Mouse (Mus musculus): ENCODE results near the gene Sugp2. TPM values are rescaled to one million over a fixed set of nuclear protein-coding genes. Genes with fewer than 3 reads are reported as not detected.
A peak's percentile ranks its signal among the peaks of the same experiment; 100 is the strongest.

Sugp2 gene
- 33.8 and 36.0 TPM in 2 replicates for polyA plus RNA-seq (2016; fragmentation: Nextera tagmentation; extraction: Ambion mirVana)

- Histone ChIP-seq H3K4me3 (peak within 1 kb of the TSS; percentile 82), H3K36me3 (peaks cover 51% of the 10 kb centered on the region), H3K27me3 (replicated peaks) (no peaks in the 10 kb centered on the region), H3K4me2 (peak within 1 kb of the TSS; percentile 91), H3K4me1 (replicated peaks) (peaks cover 28% of the 10 kb centered on the region), H3K9me3 (replicated peaks) (no peaks in the 10 kb centered on the region), H3K9ac (peak within 1 kb of the TSS; percentile 85), H3K27ac (ENCODE audit: poor library complexity, severe bottlenecking) (peak within 1 kb of the TSS; percentile 86)
- peak; percentile 96 for ATAC-seq (ENCODE audit: insufficient number of reproducible peaks, low FRiP score)
- under 1% methylated on average over 67 of the region's 67 CpGs for WGBS
These were observed at the start of gene Sugp2, which contains the start of gene Armc6 for GRCm38 (mm10) chr8:70234080-70234780. Gene Sugp2, plus strand, starts transcription at chr8:70234226. Gene Armc6, minus strand, starts transcription at chr8:70234466.

- Histone ChIP-seq H3K4me3 (no peak overlapping the region), H3K27ac (ENCODE audit: poor library complexity, severe bottlenecking) (no peak overlapping the region), H3K4me2 (no peak overlapping the region), H3K9me3 (replicated peaks) (no peaks in the 10 kb centered on the region), H3K36me3 (0 out of 2 replicates have a peak, but pooled peaks cover 25% of the 10 kb centered on the region), H3K4me1 (replicated peaks) (no peaks in the 10 kb centered on the region), H3K9ac (no peak overlapping the region), H3K27me3 (replicated peaks) (no peaks in the 10 kb centered on the region)
- 53% methylated on average over 7 of the region's 7 CpGs for WGBS
- ATAC-seq (ENCODE audit: insufficient number of reproducible peaks, low FRiP score), result no peak
These were observed 45.3 kb upstream of the Sugp2 start for GRCm38 (mm10) chr8:70188707-70189106.

- H3K4me1 ChIP-seq (replicated peaks), result 0 out of 2 replicates have a peak, but pooled peaks cover 3% of the 10 kb centered on the region
- no peaks in the 10 kb centered on the region for H3K27me3 ChIP-seq (replicated peaks)
- no peak overlapping the region for H3K4me2 ChIP-seq
- WGBS, result 66% methylated on average over 5 of the region's 5 CpGs
- no peaks in the 10 kb centered on the region for H3K9me3 ChIP-seq (replicated peaks)
- 0 out of 2 replicates have a peak, but pooled peaks cover 10% of the 10 kb centered on the region for H3K36me3 ChIP-seq
- no peak overlapping the region for H3K9ac ChIP-seq
- H3K4me3 ChIP-seq, result no peak overlapping the region
- H3K27ac ChIP-seq (ENCODE audit: poor library complexity, severe bottlenecking), result no peak overlapping the region
- ATAC-seq (ENCODE audit: insufficient number of reproducible peaks, low FRiP score), result no peak
These were observed 40.8 kb upstream of the Sugp2 start for GRCm38 (mm10) chr8:70193238-70193637.

- Histone ChIP-seq H3K4me3 (no peak overlapping the region), H3K27me3 (replicated peaks) (no peaks in the 10 kb centered on the region), H3K4me1 (replicated peaks) (0 out of 2 replicates have a peak, but pooled peaks cover 3% of the 10 kb centered on the region), H3K27ac (ENCODE audit: poor library complexity, severe bottlenecking) (no peak overlapping the region), H3K9me3 (replicated peaks) (no peaks in the 10 kb centered on the region), H3K36me3 (0 out of 2 replicates have a peak, but pooled peaks cover 7% of the 10 kb centered on the region), H3K9ac (no peak overlapping the region), H3K4me2 (no peak overlapping the region)
- no peak for ATAC-seq (ENCODE audit: insufficient number of reproducible peaks, low FRiP score)
- 80% methylated on average over 3 of the region's 3 CpGs for WGBS
These were observed 39.8 kb upstream of the Sugp2 start for GRCm38 (mm10) chr8:70194191-70194590.

- H3K27ac ChIP-seq (ENCODE audit: poor library complexity, severe bottlenecking), result no peak overlapping the region
- 0 out of 2 replicates have a peak, but pooled peaks cover 6% of the 10 kb centered on the region for H3K4me1 ChIP-seq (replicated peaks)
- H3K4me3 ChIP-seq, result no peak overlapping the region
- ATAC-seq (ENCODE audit: insufficient number of reproducible peaks, low FRiP score), result no peak
- H3K36me3 ChIP-seq, result 0 out of 2 replicates have a peak, but pooled peaks cover 5% of the 10 kb centered on the region
- no peak overlapping the region for H3K9ac ChIP-seq
- H3K27me3 ChIP-seq (replicated peaks), result no peaks in the 10 kb centered on the region
- no peaks in the 10 kb centered on the region for H3K9me3 ChIP-seq (replicated peaks)
- no peak overlapping the region for H3K4me2 ChIP-seq
- WGBS, result 77% methylated on average over 2 of the region's 2 CpGs
These were observed 38.3 kb upstream of the Sugp2 start for GRCm38 (mm10) chr8:70195762-70196161.

- Histone ChIP-seq H3K9ac (no peak overlapping the region), H3K36me3 (0 out of 2 replicates have a peak, but pooled peaks cover 3% of the 10 kb centered on the region), H3K9me3 (replicated peaks) (no peaks in the 10 kb centered on the region), H3K27ac (ENCODE audit: poor library complexity, severe bottlenecking) (no peak overlapping the region), H3K4me2 (no peak overlapping the region), H3K4me1 (replicated peaks) (0 out of 2 replicates have a peak, but pooled peaks cover 6% of the 10 kb centered on the region), H3K4me3 (no peak overlapping the region), H3K27me3 (replicated peaks) (no peaks in the 10 kb centered on the region)
- 60% methylated on average over 7 of the region's 7 CpGs for WGBS
- no peak for ATAC-seq (ENCODE audit: insufficient number of reproducible peaks, low FRiP score)
These were observed 36.4 kb upstream of the Sugp2 start for GRCm38 (mm10) chr8:70197603-70198002.

- H3K27ac ChIP-seq (ENCODE audit: poor library complexity, severe bottlenecking), result no peak overlapping the region
- H3K4me1 ChIP-seq (replicated peaks), result peaks cover 24% of the 10 kb centered on the region
- ATAC-seq (ENCODE audit: insufficient number of reproducible peaks, low FRiP score), result 0 out of 2 replicates have a peak, but pooled peaks have one; percentile 10
- H3K4me2 ChIP-seq, result no peak overlapping the region
- no peaks in the 10 kb centered on the region for H3K9me3 ChIP-seq (replicated peaks)
- 69% methylated on average over 5 of the region's 5 CpGs for WGBS
- no peaks in the 10 kb centered on the region for H3K36me3 ChIP-seq
- H3K4me3 ChIP-seq, result no peak overlapping the region
- H3K9ac ChIP-seq, result no peak overlapping the region
- H3K27me3 ChIP-seq (replicated peaks), result no peaks in the 10 kb centered on the region
These were observed 33.8 kb upstream of the Sugp2 start for GRCm38 (mm10) chr8:70200098-70200681.

GRCm38 (mm10) chr8:70201417-70201816 lies 32.6 kb upstream of the Sugp2 start:
- H3K4me3 ChIP-seq, result no peak overlapping the region
- 55% methylated on average over 3 of the region's 3 CpGs for WGBS
- no peak for ATAC-seq (ENCODE audit: insufficient number of reproducible peaks, low FRiP score)
- H3K4me1 ChIP-seq (replicated peaks), result peaks cover 24% of the 10 kb centered on the region
- H3K9ac ChIP-seq, result no peak overlapping the region
- H3K36me3 ChIP-seq, result no peaks in the 10 kb centered on the region
- H3K9me3 ChIP-seq (replicated peaks), result no peaks in the 10 kb centered on the region
- no peaks in the 10 kb centered on the region for H3K27me3 ChIP-seq (replicated peaks)
- no peak overlapping the region for H3K27ac ChIP-seq (ENCODE audit: poor library complexity, severe bottlenecking)
- no peak overlapping the region for H3K4me2 ChIP-seq

- 66% methylated on average over 4 of the region's 4 CpGs for WGBS
- Histone ChIP-seq H3K27ac (ENCODE audit: poor library complexity, severe bottlenecking) (no peak overlapping the region), H3K9ac (no peak overlapping the region), H3K27me3 (replicated peaks) (no peaks in the 10 kb centered on the region), H3K4me2 (no peak overlapping the region), H3K4me1 (replicated peaks) (peaks cover 21% of the 10 kb centered on the region), H3K4me3 (no peak overlapping the region), H3K36me3 (no peaks in the 10 kb centered on the region), H3K9me3 (replicated peaks) (no peaks in the 10 kb centered on the region)
- ATAC-seq (ENCODE audit: insufficient number of reproducible peaks, low FRiP score), result no peak
These were observed 31.0 kb upstream of the Sugp2 start for GRCm38 (mm10) chr8:70203072-70203471.

- H3K4me3 ChIP-seq, result no peak overlapping the region
- no peaks in the 10 kb centered on the region for H3K27me3 ChIP-seq (replicated peaks)
- peak overlapping the region; percentile 90 for H3K27ac ChIP-seq (ENCODE audit: poor library complexity, severe bottlenecking)
- H3K36me3 ChIP-seq, result no peaks in the 10 kb centered on the region
- no peak overlapping the region for H3K9ac ChIP-seq
- peaks cover 21% of the 10 kb centered on the region for H3K4me1 ChIP-seq (replicated peaks)
- no peak for ATAC-seq (ENCODE audit: insufficient number of reproducible peaks, low FRiP score)
- no peaks in the 10 kb centered on the region for H3K9me3 ChIP-seq (replicated peaks)
- no peak overlapping the region for H3K4me2 ChIP-seq
- 28% methylated on average over 1 of the region's 1 CpGs for WGBS
These were observed 29.3 kb upstream of the Sugp2 start for GRCm38 (mm10) chr8:70204757-70205156.

- no peaks in the 10 kb centered on the region for H3K9me3 ChIP-seq (replicated peaks)
- WGBS, result 49% methylated on average over 1 of the region's 1 CpGs
- H3K4me2 ChIP-seq, result no peak overlapping the region
- H3K4me1 ChIP-seq (replicated peaks), result peaks cover 31% of the 10 kb centered on the region
- H3K27me3 ChIP-seq (replicated peaks), result no peaks in the 10 kb centered on the region
- H3K27ac ChIP-seq (ENCODE audit: poor library complexity, severe bottlenecking), result no peak overlapping the region
- no peak overlapping the region for H3K9ac ChIP-seq
- no peak for ATAC-seq (ENCODE audit: insufficient number of reproducible peaks, low FRiP score)
- H3K36me3 ChIP-seq, result no peaks in the 10 kb centered on the region
- H3K4me3 ChIP-seq, result no peak overlapping the region
These were observed 25.9 kb upstream of the Sugp2 start for GRCm38 (mm10) chr8:70208130-70208529.
